Mouse (Mus musculus) 416B (cell line): ENCODE measurements at regions not wholly inside any gene's neighbourhood (a gene's known extent, or its start where the extent isn't known, plus 50 kb on each side); places are given as distances from the start of the nearest gene placed in this dataset.

Source experiments
- DNase-seq: peaks from one replicate; pipeline ENCODE4 v3.0.0; 2011; ENCODE audit warnings: low read depth

- DNase-seq = no peak
These were observed 54.7 kb upstream of the Irx5 start for GRCm38 (mm10) chr8:92302694-92303093.

DNA sequence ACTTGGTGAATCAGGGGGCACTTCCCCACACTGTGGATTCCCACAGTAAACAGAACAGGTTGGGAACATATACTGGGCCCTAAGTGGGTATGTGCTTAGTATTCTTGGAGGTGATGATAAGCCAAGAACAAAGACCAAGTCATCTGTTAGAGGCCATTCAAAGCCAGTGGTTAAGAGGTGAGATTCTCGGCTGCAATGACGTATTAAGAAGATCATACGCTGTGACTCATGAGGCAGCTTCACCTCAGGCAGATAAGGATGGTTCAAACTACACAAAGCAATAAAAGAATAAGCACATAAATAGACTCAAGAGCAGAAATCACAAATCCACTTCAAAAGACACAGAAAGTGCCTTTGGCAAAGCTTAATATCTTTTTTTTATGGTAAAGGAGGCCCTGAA is 56.4 kb upstream of the Irx5 start:
- no peak for DNase-seq

GRCm38 (mm10) chr8:92286841-92287811 is 70.3 kb upstream of the Irx5 start:
- DNase-seq = no peak

- DNase-seq = no peak
These were observed 81.7 kb upstream of the Irx5 start for GRCm38 (mm10) chr8:92275755-92276154.

DNA sequence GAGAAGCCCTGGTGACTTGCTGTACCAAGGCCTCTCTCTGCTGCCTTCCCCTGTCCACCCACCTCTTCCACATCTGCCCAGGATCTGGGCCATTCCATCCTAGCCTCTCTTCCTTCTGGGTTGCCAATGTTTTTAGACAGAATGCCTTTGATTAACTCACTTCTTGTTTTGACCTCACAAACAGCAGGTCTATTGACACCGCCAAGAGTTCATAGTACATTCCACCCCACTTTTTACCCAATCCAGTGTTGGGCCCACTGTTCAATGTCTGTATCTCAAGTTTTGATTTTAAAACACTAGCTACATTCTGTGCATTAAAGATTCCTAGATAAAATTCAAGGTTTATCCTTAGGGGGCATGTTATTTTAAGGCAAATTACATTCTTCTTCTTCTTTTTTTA is 84.7 kb upstream of the Irx5 start:
- DNase-seq = no peak

GRCm38 (mm10) chr8:92272073-92272472 is 85.4 kb upstream of the Irx5 start:
- DNase-seq = peak; percentile 4

- DNase-seq = no peak
These were observed 86.8 kb upstream of the Irx5 start for GRCm38 (mm10) chr8:92270636-92271035.

GRCm38 (mm10) chr8:92267415-92267814 is 90.0 kb upstream of the Irx5 start:
- no peak for DNase-seq

- no peak for DNase-seq
These were observed 97.4 kb upstream of the Irx5 start for GRCm38 (mm10) chr8:92260056-92260455.

GRCm38 (mm10) chr8:92258258-92258657 is 99.2 kb upstream of the Irx5 start:
- no peak for DNase-seq

DNA sequence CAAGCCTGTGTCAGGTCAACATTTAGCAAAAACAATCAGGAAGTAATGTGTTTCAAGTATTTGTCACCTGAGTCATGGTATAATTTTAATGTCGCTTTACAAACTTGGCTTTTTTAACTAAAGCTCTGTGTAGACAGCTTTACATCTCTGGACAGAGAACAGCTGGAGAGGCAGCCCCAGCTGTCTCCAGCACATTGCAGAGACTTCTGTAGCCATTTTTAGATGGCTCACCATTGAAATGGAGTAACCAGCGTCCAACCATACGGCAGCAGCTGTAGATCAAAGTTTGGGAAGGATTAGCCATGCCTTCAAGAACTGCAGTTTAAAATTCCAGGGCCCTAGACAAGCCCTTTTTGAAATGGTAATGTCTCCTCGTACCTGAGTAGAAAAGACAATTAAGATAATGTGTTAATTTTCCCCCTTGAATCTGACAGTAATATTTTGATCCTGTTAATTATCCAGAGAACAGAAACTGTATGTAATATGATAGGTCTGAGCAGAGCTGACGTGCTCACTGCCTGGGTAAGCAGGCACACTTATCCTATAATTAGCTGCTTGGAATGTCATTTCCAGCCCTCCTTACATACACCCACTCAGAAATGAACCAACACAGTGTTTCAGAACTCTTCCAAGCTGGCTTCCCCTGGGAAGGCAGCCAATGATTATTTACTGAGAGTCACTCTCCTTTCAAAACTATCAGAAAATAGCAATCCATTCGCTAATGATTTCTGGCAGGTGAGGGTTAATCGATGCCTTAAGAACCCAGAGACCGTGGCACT is 104.6 kb upstream of the Irx5 start:
- no peak for DNase-seq

GRCm38 (mm10) chr8:92246301-92246700 is 111.1 kb upstream of the Irx5 start:
- DNase-seq = no peak

DNA sequence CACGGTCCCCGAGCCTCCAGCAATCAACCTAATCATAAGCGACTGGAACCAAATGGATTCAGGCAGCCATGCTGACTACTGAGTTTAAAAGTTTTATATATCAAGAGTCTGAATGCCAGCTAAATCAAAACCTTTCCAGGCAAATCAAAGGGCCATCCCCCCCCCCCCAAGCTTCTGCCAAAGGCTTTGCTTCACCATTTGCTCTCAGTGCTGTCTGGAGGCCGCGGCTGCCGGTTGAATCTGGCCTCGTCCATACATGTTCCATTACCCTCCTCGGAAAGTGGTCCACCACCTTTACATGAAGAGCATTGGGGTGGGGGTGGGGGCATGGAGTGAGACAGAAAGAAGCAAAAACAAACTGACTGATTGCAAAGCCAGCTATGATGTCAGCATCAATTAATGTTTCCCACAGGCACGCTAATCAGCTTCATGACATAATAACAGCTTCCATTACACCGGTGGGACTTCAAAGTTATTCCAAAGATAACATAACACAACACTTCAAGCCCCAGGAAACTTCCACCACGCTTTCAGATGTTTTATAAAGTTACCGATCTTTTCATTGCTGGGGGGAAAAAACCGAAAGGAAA is 116.6 kb upstream of the Irx5 start:
- DNase-seq = no peak

DNA sequence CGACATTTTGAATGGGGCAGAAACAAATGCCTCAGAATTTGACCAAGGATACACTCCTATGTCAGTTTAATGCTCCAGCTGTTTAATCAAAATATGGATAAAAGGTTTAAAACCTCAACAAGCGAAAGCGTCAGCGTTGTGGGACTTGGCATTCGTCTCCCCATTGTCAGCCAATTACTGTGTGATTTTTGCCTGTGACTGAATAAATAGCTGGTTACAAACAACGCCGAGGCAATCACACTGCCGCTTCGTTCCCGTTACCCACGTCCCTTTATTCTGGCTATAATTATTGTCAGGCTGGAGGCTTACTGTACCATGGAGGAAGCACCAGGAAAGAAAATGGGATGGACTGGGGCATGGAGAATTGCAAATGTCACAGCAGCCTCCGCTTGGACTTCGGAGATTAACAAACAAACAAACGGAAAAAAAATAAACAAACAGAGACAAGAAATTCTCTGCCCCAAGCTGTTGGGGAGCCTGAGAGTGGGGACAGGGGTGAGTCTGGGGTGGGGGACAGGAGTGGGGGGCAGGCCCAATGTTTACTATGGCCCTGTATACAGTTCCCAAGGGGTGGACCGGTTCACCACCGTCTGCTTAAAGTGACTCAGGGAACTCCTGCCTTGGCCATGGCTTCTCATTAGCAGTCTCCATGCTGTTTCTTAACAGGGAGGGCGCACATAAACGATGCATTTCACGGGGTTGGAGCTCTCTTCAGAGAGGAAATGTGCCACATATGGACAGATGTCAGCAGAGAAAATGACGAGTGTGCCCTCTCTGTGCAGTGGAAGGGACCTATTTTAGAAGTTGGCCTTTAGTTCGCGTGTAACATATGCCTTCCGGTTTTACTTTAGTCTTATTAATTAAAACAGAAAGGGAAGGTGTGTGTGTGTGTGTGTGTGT is 125.8 kb upstream of the Irx5 start:
- no peak for DNase-seq

DNA sequence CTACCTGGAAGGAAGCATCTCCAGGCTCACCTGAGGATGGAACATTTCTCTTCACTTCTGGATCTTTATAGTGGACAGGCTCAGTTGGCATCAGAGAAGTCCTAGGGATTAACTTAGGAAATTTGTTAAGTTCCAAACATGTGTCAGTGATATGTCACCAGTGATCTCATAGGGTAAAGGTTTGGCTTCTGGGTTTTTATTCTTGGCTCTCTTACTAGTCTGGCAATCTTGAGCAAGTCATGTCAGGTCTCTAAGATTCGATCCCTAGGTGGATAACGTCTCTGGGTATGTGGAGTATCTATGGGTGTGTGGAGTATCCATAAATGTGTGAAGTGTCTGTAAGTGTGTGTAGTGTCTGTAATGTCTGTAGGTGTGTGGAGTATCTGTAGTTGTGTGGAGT is 127.9 kb upstream of the Irx5 start:
- DNase-seq = no peak

DNA sequence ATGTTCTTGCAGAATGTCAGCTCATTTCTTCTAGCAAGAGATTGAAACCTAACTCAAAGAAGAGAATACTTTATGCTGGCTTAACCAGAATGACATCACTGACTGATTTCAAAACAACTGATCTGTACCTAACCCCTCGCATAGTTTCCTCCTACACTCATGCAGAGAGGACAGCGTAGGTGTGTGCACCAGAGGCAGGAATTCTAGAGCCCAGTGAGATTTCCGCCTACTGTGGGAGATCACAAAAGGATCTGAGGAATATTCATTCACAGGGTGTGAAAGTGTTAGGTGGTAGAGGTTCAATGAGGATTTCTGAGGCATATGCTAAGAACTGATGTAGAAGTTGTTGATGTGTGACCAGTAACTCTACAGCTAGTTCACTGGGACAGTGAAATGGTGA is 132.5 kb upstream of the Irx5 start:
- DNase-seq = no peak

- no peak for DNase-seq
These were observed 134.4 kb upstream of the Irx5 start for GRCm38 (mm10) chr8:92222992-92223391.

GRCm38 (mm10) chr8:92219181-92219890 is 138.1 kb upstream of the Irx5 start:
- no peak for DNase-seq

DNA sequence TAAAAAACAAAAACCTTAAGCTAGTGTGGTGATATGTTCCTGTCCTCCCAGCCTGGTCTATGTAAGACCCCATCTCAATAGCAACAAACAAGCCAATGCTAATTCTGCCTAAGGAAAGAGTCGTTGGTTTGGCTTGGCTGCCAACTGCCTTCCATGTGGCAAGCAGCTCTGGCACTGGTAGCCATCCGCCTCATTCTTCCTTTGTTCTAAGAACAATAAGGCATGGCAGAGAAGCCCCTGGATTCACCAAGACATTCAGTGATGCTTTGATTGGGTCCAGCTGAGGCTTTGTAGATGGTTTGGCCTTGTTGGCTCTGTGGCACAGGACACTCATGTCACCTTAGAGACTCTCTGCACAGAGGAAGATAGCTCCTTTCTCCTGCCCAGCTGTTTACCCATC is 139.9 kb upstream of the Irx5 start:
- DNase-seq = no peak

DNA sequence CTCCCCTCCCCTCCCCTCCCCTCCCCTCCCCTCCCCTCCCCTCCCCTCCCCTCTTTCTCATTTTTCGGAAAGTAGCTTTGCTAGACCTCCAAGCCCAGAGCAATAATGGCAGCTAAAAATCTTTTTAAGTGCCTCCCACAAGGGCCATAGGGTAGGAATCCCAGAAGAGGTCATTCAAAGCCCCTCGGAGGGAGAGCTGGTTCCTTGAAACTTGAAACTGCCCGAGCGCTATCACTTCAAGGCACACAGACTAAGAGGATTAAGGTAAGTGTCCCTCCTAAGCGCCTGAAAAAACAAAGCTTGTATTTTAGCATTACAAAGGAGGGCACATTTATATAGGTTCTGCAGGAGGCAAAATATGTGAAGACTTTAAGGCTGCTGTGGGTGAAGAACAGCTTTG is 141.2 kb upstream of the Irx5 start:
- DNase-seq = no peak
